Mouse (Mus musculus) megakaryocyte, embryonic 14.5 days (primary cell): ENCODE data around the gene Rpl6.

Source experiments
- FLI1 ChIP-seq: IDR thresholded peaks from 2 replicates; pipeline ENCODE4 v1.6.1; 2012; ENCODE audit warnings: low read length, inconsistent platforms, mixed read lengths
- GATA1 ChIP-seq: IDR thresholded peaks from 3 replicates; pipeline ENCODE4 v1.6.1; 2012; ENCODE audit warnings: mixed read lengths, low read length, inconsistent platforms, borderline replicate concordance

DNA sequence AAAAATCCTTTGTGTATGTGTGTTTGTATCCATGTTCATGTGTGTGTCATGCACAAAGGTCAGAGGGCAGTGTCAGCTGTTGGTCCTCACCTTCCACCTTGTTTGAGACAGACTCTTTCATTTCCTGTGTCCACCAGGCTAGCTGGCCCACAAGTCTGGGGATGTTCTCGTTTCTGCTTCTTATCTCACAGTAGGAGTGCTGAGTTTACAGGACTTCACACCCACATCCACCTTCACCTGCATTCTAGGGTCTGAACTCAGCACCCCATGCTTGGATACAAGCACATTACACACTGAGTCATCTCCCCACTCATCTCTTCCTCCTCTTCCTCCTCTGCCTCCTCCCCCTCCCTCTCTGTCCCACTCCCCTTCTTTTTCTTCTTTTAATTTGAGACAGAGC lies 38.0 kb downstream of the Rpl6 start:
- no peak for TF ChIP-seq GATA1
- no peak for TF ChIP-seq FLI1
